Mouse (Mus musculus) fibroblast of lung, adult 2 months (primary cell): ENCODE data around the gene Vps37c.

Source experiments
- DNase-seq: peaks from one replicate; pipeline ENCODE4 v3.0.0-alpha.2; 2011; ENCODE audit warnings: low read depth

Gene Vps37c

DNA sequence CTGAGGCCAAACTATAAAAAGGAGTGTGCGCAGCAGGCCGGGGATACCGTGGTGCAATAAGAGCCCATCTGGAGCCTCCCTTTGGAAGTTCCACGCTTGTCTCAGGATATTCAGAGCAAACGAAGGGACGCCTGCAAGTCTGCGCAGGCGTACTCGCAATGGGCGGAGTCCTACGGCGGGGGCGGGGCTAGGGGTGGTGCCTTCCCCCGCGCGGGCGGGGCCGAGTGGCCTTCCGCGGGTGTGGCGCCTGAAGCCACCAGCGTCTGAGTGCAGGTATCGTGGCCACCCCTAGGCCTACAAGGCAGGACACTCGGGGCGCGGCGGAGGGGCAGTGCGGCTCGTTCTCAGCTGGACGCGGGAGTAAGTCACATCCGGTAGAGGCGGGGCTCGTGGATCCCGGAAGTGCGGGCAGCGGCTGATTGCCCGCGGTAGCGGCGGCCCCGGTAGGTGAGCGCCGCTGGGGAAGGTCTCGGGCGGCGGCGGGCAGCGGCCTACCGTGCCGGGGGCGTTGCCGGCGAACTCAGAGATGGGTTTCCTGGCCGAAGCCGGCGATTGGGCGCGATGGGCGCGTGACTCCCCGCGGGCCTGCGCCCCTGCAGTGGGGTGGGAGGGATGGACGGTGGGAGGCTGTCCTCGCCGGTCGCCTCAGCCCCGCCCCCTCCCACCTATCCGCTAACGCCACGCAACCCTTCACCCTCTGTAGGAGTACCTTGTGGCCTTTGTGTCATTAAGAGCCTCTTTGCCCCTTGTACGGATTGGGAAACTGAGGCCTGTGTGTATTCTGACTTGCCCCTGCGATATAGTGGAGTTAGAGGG lies at the start of gene Vps37c:
Gene Vps37c, plus strand, starts transcription at position 199 of the 816 bp plus-strand sequence.
- DNase-seq: peak; percentile 71

DNA sequence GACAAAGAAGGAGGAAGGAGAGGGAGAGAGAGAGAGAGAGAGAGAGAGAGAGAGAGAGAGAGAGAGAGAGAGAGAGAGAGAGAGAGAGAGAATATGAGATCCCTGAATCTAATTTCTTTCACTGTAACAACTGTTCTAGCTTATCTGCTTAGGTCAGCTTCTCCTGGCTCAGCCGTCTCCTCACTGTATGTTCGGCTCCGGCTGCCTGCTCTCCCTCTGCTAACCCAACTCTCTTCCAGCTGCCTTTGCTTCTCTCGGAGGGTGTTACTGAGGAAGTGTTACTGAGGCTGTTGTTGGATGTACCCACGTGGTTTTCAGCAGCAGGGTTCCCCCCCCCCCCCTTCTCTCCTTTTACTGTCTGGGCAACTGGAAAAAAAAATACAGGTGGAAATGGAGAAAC lies 48.5 kb upstream of the Vps37c start:
- DNase-seq: no peak

DNA sequence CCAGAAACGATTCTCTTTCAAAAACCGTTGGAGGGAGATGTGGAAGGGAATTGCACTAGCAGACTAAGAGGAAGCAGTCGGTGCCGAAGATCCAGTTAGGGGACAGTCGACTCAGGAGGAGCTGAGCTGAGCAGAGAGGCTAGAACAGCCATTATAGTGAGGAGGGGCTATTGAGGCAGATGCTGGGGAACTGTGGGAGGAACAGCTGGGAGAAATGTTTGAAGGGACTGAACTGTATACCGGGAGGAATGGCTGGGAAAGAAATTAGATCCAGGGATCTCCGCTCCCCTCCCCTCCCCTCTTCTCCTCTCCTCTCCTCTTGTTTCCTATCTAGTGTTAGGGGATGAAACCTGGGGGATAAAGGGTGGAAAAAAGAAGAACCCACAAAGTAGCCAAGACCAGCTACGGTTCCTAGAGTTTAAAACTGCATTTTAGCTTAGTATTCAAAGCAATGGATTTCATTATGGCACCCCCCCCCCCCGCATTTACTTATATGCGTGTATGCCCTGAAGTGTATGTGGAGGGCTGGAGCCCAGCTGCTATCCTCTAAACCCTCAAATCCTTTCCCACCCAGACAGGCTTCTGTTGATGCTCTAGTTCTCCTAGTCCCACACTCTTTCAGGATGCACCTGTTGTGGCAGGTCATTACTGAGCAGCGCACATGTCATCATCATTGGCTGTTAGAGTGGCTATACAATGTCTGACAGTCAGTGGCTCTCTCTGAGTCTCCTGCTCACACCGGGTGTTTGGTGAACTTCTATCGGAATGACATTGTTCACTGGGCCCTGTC lies 47.8 kb upstream of the Vps37c start:
- no peak for DNase-seq

DNA sequence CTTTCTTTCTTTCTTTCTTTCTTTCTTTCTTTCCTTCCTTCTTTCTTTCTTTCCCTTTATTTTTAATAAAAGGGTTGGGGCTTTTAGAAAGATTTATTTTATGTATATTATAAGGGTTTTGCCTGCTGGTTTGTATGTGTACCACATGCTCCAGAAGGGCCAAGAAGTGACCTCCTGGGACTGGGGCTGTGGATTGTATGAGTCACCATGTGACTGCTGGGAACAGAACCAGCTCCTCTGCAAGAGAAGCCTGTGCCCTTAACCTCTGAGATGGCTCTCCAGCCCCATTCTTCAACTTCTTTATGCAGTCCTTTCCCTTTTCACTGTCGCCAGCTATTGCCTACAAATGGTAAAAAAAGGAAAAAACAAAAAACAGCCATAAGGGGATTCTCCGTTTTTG lies 42.9 kb upstream of the Vps37c start:
- peak; percentile 53 for DNase-seq

- DNase-seq: no peak
Observed at GRCm38 (mm10) chr19:10648156-10648555, 40.4 kb upstream of the Vps37c start.

DNA sequence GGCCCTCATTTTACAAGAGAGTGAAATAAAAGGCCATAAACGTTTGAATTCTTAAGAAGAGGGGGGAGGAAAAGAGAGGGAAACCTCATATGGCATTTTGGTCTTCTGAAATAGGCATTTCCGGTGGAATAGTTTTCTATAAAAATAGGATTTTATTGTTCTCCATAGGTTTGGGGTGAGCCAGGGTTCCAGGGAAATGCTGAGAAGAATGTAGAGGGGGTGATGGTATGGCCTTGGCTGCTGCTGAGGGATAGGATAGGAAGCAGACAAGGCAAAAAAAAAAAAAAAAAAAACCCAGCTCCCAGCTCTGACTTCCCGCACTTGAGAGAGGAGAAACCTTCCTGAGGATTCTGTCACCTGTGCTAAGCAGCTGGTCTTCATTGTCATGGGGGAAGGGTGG lies 32.5 kb upstream of the Vps37c start:
- no peak for DNase-seq

GRCm38 (mm10) chr19:10657742-10658141 lies 30.8 kb upstream of the Vps37c start:
- DNase-seq: no peak

- DNase-seq: no peak
Observed at GRCm38 (mm10) chr19:10658406-10658805, 30.1 kb upstream of the Vps37c start.

GRCm38 (mm10) chr19:10661373-10661772 lies 27.2 kb upstream of the Vps37c start:
- no peak for DNase-seq

- DNase-seq: no peak
Observed at GRCm38 (mm10) chr19:10661919-10662318, 26.6 kb upstream of the Vps37c start.

DNA sequence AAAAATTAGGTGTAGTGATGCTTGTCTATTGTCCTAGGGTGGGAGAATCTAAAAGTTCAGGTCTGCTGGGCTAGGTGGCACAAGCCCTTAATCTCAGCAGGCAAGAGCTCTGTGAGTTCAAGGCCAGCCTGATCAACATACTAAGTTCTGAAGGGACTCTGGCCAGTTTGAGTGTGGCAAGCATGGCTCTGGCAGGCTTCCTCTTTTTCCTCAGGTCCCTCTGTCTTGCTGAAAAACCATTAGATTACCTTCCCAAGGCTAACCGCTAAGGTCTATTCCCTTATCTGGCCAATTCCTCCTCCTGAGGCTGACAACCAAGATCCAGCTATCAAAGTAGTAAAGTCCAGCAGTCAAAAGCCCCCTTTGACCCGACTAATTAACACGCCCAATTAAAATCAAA lies 25.9 kb upstream of the Vps37c start:
- DNase-seq: no peak

DNA sequence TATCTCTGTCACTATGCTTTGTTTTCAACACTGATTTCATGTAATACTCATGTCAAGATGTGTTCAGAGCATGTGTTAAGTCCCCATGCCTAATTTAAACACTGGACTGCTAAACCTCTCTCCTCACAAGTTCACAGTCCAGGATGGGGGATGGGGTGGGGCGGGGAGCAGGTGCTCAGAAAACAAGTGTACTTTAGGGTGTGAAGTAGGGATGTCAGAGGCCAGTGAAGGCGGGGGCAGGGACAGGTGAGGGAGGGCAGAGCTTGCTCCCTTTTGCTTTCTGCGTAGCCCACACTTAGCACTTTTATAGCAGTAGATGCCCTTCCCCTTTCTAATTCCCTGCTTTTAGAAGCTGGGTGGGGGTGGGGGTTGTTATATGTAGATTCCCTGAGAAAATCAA lies 23.4 kb upstream of the Vps37c start:
- DNase-seq: no peak

- no peak for DNase-seq
Observed at GRCm38 (mm10) chr19:10665499-10665898, 23.0 kb upstream of the Vps37c start.

DNA sequence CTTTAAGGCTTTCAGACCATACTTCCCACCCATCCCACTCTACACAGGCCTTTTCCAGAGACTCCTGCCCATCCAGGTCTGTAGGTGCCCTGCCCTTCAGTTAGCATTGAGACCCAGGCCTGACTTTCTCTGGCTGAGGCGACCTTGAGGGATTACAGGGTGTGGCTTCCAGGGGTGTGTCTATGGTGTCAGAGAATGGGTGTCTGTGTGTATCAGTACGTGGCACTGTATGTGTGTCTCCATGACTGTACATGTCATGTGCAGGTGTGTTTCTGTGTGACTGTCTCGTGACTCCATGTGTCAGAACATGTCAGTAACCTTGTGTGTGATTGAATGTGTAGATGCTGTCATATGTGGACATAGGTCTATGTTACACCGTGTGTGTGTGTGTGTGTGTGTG lies 17.2 kb upstream of the Vps37c start:
- DNase-seq: no peak

GRCm38 (mm10) chr19:10671854-10672417 lies 16.6 kb upstream of the Vps37c start:
- no peak for DNase-seq

DNA sequence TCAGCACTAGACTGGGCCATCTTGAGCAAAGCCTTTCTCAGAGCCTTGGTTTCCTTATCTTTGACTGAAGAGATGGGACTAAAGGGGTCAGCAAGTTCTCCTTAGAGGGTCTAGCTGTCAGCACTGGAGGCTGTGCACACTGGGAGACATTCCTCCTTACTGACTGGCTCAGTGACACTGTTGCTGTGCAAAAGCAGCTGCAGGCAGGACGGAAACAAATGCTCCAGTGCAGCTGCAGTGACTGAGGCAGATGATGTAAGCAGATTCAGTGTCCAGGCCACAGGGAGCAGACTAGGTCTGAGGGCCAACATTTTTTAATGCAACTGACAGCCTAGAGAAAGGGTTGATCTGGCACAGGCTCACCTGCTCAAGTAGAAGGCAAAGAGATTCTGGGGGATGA lies 15.3 kb upstream of the Vps37c start:
- DNase-seq: no peak

GRCm38 (mm10) chr19:10676656-10677055 lies 11.9 kb upstream of the Vps37c start:
- no peak for DNase-seq

- DNase-seq: peak; percentile 42
Observed at GRCm38 (mm10) chr19:10677915-10678771, 10.4 kb upstream of the Vps37c start, which contains the start of gene Pga5. TSS of gene Pga5 (minus strand) at chr19:10678071.

DNA sequence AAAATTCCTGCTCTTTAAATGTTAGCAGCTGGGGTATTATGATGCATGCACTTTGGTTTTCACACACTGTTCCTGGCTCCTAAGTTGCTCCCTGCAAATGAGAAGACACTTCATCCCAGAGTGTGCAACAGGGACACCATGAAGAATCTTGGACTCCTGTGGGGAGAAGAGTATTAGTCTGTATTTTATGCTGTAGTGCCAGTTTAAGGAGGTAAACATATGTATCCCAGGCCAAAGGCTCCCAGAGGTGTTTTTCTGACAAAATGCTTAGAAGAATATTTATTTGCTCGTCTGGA lies 9.8 kb upstream of the Vps37c start:
- no peak for DNase-seq

GRCm38 (mm10) chr19:10681571-10681970 lies 7.0 kb upstream of the Vps37c start:
- no peak for DNase-seq

GRCm38 (mm10) chr19:10685081-10685480 lies 3.5 kb upstream of the Vps37c start:
- DNase-seq: no peak

- no peak for DNase-seq
Observed at GRCm38 (mm10) chr19:10685727-10686126, 2.8 kb upstream of the Vps37c start.
